Mouse (Mus musculus) heart, adult 2 months (tissue): ENCODE measurements around the gene Samd5.

ENCODE experiments used
- EP300 ChIP-seq: fragments of 200-500 bp; IDR thresholded peaks from 2 replicates; pipeline ENCODE4 v1.6.1; 2011; ENCODE audit warnings: low read depth, low read length, control low read depth; ENCODE audit not compliant: insufficient read depth
- POLR2A ChIP-seq: fragments of 200-500 bp; IDR thresholded peaks from 2 replicates; pipeline ENCODE4 v1.6.1; 2011; ENCODE audit warnings: mild to moderate bottlenecking, low read depth, low read length, control low read depth; ENCODE audit not compliant: insufficient read depth

- TF ChIP-seq POLR2A (no peak), EP300 (0 out of 2 replicates have a peak, but pooled peaks have one; percentile 52)
Observed at GRCm38 (mm10) chr10:9602845-9603244, 72.2 kb downstream of the Samd5 start.
